Mouse (Mus musculus): ENCODE measurements around the gene Saal1. TPM values are rescaled to one million over a fixed set of nuclear protein-coding genes. Genes with fewer than 3 reads are reported as not detected.
"Not testable (repeated sequence)": the region's sequence is repeated elsewhere in the genome, so short reads cannot be mapped to it uniquely, and the experiment has no call there.

Saal1 gene
- 10 to 100 TPM; 10.1 to 10.2 TPM for total RNA-seq (2021)
- long read RNA-seq, experiment 1, full-length matches to known transcripts = 25 of 29 reads
- long read RNA-seq, experiment 1, partial matches to known transcripts = 1 of 29 reads
- long read RNA-seq, experiment 1, other reads (novel, unspliced or antisense) = 3 of 29 reads
- long read RNA-seq, experiment 2, full-length matches to known transcripts = 14 of 20 reads
- long read RNA-seq, experiment 2, partial matches to known transcripts = 2 of 20 reads
- long read RNA-seq, experiment 2, other reads (novel, unspliced or antisense) = 4 of 20 reads

- peak; percentile 92 for DNase-seq
These were observed at the start of gene Saal1 for GRCm38 (mm10) chr7:46710390-46710844. TSS of gene Saal1 (minus strand) at chr7:46710680.

- no peak for DNase-seq
These were observed 41.0 kb upstream of the Saal1 start, which contains the start of gene Saa2 for GRCm38 (mm10) chr7:46751490-46751889. TSS of gene Saa2 (plus strand) at chr7:46751790.

GRCm38 (mm10) chr7:46748459-46748858, 38.0 kb upstream of the Saal1 start:
- peak; percentile 27 for DNase-seq

- DNase-seq = peak; percentile 12
These were observed 35.9 kb upstream of the Saal1 start for GRCm38 (mm10) chr7:46746381-46746780.

GRCm38 (mm10) chr7:46745816-46746215, 35.3 kb upstream of the Saal1 start:
- DNase-seq = peak; percentile 57

- DNase-seq = not testable (repeated sequence)
These were observed 32.4 kb upstream of the Saal1 start, which contains the start of gene Saa1 for GRCm38 (mm10) chr7:46742880-46743279. TSS of gene Saa1 (minus strand) at chr7:46742980.

GRCm38 (mm10) chr7:46740041-46740440, 29.6 kb upstream of the Saal1 start:
- DNase-seq = not testable (repeated sequence)

- no peak for DNase-seq
These were observed 28.3 kb upstream of the Saal1 start for GRCm38 (mm10) chr7:46738561-46739460.

GRCm38 (mm10) chr7:46734983-46735382, 24.5 kb upstream of the Saal1 start:
- no peak for DNase-seq

GRCm38 (mm10) chr7:46732458-46732857, 22.0 kb upstream of the Saal1 start, which contains the start of gene Saa4:
TSS of gene Saa4 (minus strand) at chr7:46732603.
- DNase-seq = no peak

GRCm38 (mm10) chr7:46727584-46727983, 17.1 kb upstream of the Saal1 start:
- DNase-seq = no peak

GRCm38 (mm10) chr7:46724396-46724795, 13.9 kb upstream of the Saal1 start:
- no peak for DNase-seq

- no peak for DNase-seq
These were observed 13.4 kb upstream of the Saal1 start for GRCm38 (mm10) chr7:46723849-46724248.

- DNase-seq = no peak
These were observed 12.9 kb upstream of the Saal1 start for GRCm38 (mm10) chr7:46723354-46723753.

GRCm38 (mm10) chr7:46720460-46720859, 10.0 kb upstream of the Saal1 start:
- DNase-seq = no peak

- DNase-seq = peak; percentile 64
These were observed 9.0 kb upstream of the Saal1 start for GRCm38 (mm10) chr7:46719526-46719925.

- DNase-seq = no peak
These were observed 8.3 kb upstream of the Saal1 start for GRCm38 (mm10) chr7:46718591-46719270.

GRCm38 (mm10) chr7:46716897-46717296, 6.4 kb upstream of the Saal1 start:
- peak; percentile 59 for DNase-seq

- DNase-seq = no peak
These were observed 5.1 kb upstream of the Saal1 start, which contains the start of gene Saa3 for GRCm38 (mm10) chr7:46715600-46715999. TSS of gene Saa3 (minus strand) at chr7:46715700.

GRCm38 (mm10) chr7:46714518-46714917, 4.0 kb upstream of the Saal1 start:
- DNase-seq = peak; percentile 82

- DNase-seq = no peak
These were observed 1.8 kb upstream of the Saal1 start for GRCm38 (mm10) chr7:46712250-46712649.

- no peak for DNase-seq
These were observed 9.9 kb downstream of the Saal1 start for GRCm38 (mm10) chr7:46700521-46701025.

All from adrenal gland, postnatal 10 days (tissue).